Mouse (Mus musculus) heart, postnatal 0 days (tissue): ENCODE measurements around the gene Serpini1. TPM values are rescaled to one million over a fixed set of nuclear protein-coding genes. Genes with fewer than 3 reads are reported as not detected.

Experiments
- ATAC-seq: fragments of 200-750 bp; cut with Nextera tagmentation; 2 replicates; pipeline ENCODE4 v1.8.0; 2017; ENCODE audit warnings: low read depth, moderate number of reproducible peaks, moderate library complexity; ENCODE audit not compliant: insufficient read depth
- DNase-seq: peaks from one replicate; pipeline ENCODE4 v3.0.0-alpha.2; 2016; ENCODE audit warnings: low spot score
- H3K27ac ChIP-seq: fragments of 300-500 bp; sonication (generic); 2 replicates; pipeline ENCODE4 v1.5.1; 2014; ENCODE audit warnings: low read depth, mild to moderate bottlenecking
- H3K27me3 ChIP-seq: fragments of 300-500 bp; sonication (generic); 2 replicates; pipeline ENCODE4 v1.6.1; 2014; ENCODE audit warnings: low read length, mixed read lengths; ENCODE audit not compliant: control insufficient read depth, insufficient read depth
- H3K36me3 ChIP-seq: fragments of 300-500 bp; sonication (generic); replicated peaks from 2 replicates; pipeline ENCODE4 v1.6.1; 2014; ENCODE audit warnings: low read length, mixed read lengths; ENCODE audit not compliant: control insufficient read depth, insufficient read depth
- H3K4me1 ChIP-seq: fragments of 300-500 bp; sonication (generic); 2 replicates; pipeline ENCODE4 v1.6.1; 2014; ENCODE audit warnings: antibody characterized with exemption; ENCODE audit not compliant: control insufficient read depth, insufficient read depth
- H3K4me2 ChIP-seq: fragments of 300-500 bp; sonication (generic); 2 replicates; pipeline ENCODE4 v1.6.1; 2014; ENCODE audit warnings: low read depth, mild to moderate bottlenecking, low read length, moderate library complexity
- H3K4me3 ChIP-seq: fragments of 300-500 bp; sonication (generic); 2 replicates; pipeline ENCODE4 v1.5.1; 2014; ENCODE audit warnings: low read depth, low read length
- H3K9ac ChIP-seq: fragments of 300-500 bp; sonication (generic); replicated peaks from 2 replicates; pipeline ENCODE4 v1.6.1; 2014; ENCODE audit warnings: low read depth, low read length, mixed read lengths
- H3K9me3 ChIP-seq: fragments of 300-500 bp; sonication (generic); replicated peaks from 2 replicates; pipeline ENCODE4 v1.6.1; 2016; ENCODE audit warnings: low read length; ENCODE audit not compliant: control insufficient read depth
- CTCF ChIP-seq: IDR thresholded peaks from 2 replicates; pipeline ENCODE4 v1.5.1; 2016; ENCODE audit warnings: antibody characterized with exemption, control low read depth, low read depth
- EP300 ChIP-seq: IDR thresholded peaks from 2 replicates; pipeline ENCODE4 v1.6.1; 2016; ENCODE audit warnings: antibody characterized with exemption, low read depth
- WGBS: fragments of 180-500 bp; shearing (Covaris S2); extraction: QIAGEN DNeasy Blood & Tissue Kit; methylation state at CpG from one replicate; pipeline ENCODE4 v1.1.7; 2014; 5-methylcytosine and 5-hydroxymethylcytosine counted together
- polyA plus RNA-seq: library from polyadenylated mRNA; unstranded; fragments of >200 nt; fragmentation: Nextera tagmentation; extraction: Ambion mirVana; gene quantifications from 2 replicates; pipeline ENCODE4 v1.2.1, GENCODE M21; 2015
- total RNA-seq: library from RNA; depleted of rRNA; stranded (reverse); fragments of >200 nt; gene quantifications from 2 replicates; pipeline ENCODE4 v1.2.3, GENCODE M21; 2014; ENCODE audit warnings: low replicate concordance

Gene Serpini1
- total and polyA plus RNA-seq, 2 experiments from 2014 or later = 1.8 to 3.8 TPM

DNA sequence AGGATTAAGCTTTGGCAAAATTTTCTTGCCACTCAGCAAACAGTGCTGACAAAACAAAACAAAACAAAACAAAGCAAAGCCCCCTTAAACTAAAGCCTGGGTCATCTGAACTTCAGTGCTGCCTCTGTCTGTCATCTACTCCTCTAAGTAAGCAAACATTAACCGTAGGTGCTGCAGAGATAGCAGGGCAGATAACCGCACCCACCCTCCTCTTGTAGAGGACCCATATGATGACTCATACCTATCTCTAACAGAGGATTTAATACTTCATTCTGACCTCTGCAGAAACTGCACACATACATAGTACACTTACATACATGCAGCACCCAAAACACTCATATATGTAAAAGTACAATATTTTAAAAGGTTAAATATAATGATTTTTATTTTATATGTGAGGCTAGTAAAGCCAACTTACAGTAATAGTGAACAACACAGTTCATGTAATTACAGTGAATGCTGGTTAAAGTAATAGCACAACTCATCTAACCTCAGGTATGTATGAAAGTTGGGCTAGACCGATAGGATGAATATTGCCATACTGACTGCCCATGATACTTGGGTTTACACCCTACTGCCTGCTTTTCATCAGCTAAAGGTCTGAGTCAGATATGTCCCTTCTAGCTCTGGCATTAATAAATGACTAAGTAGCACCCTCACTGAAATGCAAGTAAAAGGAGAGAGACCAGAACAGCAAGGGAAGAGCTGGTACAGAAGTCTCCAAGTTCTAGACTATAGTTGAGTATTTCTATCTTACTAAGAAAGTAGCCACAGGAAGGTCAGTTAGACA, 23.1 kb upstream of the Serpini1 start:
- TF ChIP-seq CTCF (no peak), EP300 (no peak)
- 0 out of 2 replicates have a peak, but pooled peaks cover 3% of the 10 kb centered on the region for H3K4me1 ChIP-seq
- DNase-seq (no peak), ATAC-seq (no peak)
- H3K9me3 ChIP-seq = no peaks in the 10 kb centered on the region
- 54% methylated on average over 3 of the region's 3 CpGs for WGBS
- no peaks in the 10 kb centered on the region for H3K27me3 ChIP-seq
- no peak overlapping the region for H3K9ac ChIP-seq
- H3K4me3 ChIP-seq = no peak overlapping the region
- H3K4me2 ChIP-seq = no peak overlapping the region
- no peak overlapping the region for H3K27ac ChIP-seq
- H3K36me3 ChIP-seq = peaks cover 10% of the 10 kb centered on the region

DNA sequence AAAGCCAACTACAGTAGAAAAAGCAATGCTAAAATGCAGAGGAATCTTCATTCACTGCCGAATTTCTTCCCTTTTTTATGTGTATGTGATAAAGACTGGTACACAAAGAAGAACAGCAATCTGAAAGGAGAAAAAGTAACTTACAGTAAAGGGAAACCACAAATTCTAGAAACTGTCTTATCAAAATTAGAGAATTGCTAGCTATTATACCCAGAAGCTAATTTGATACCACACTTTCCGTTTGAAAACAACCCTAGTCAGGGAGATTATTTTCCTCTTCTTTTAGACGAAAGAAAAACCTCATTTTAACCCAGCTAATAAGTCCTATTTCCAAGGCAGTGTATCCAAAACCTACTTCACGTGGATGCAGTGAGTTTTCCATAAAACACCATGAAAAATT, 16.1 kb upstream of the Serpini1 start:
- Histone ChIP-seq H3K4me2 (no peak overlapping the region), H3K36me3 (peaks cover 6% of the 10 kb centered on the region), H3K27ac (no peak overlapping the region), H3K9me3 (no peaks in the 10 kb centered on the region), H3K27me3 (no peaks in the 10 kb centered on the region), H3K9ac (no peak overlapping the region), H3K4me1 (peaks cover 12% of the 10 kb centered on the region; the same call in 1 of the 2 replicates), H3K4me3 (no peak overlapping the region)
- no peak for DNase-seq
- 88% methylated on average over 4 of the region's 4 CpGs for WGBS
- no peak for ATAC-seq
- TF ChIP-seq EP300 (no peak), CTCF (no peak)

DNA sequence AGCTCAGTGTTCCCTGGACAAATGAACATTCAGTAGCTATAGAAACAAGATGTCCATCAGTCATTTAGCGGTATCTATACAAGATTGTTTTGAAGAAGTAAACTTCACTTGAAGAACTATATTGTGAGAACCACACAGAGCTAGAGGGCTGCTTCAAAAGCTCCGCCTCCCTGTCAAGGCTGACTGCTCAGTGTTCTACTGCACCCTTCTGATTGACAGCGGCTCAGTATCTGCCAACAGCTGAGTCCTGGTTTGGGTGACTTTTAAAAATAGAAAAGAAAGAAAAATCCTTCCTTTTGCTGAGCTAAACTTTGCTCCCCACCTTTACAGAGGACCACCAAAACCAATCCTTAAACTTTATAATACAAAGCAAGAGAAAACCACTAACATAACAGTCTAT, 14.5 kb upstream of the Serpini1 start:
- no peak for TF ChIP-seq EP300
- no peak for TF ChIP-seq CTCF
- 0 out of 2 replicates have a peak, but pooled peaks have one; percentile 55 for ATAC-seq
- no peaks in the 10 kb centered on the region for H3K27me3 ChIP-seq
- H3K9me3 ChIP-seq = no peaks in the 10 kb centered on the region
- H3K4me3 ChIP-seq = no peak overlapping the region
- H3K4me1 ChIP-seq = peaks cover 18% of the 10 kb centered on the region
- no peak overlapping the region for H3K27ac ChIP-seq
- DNase-seq = peak; percentile 68
- no peak overlapping the region for H3K4me2 ChIP-seq
- 45% methylated on average over 3 of the region's 3 CpGs for WGBS
- no peaks in the 10 kb centered on the region; the same call in none of the 2 replicates for H3K36me3 ChIP-seq
- no peak overlapping the region for H3K9ac ChIP-seq

DNA sequence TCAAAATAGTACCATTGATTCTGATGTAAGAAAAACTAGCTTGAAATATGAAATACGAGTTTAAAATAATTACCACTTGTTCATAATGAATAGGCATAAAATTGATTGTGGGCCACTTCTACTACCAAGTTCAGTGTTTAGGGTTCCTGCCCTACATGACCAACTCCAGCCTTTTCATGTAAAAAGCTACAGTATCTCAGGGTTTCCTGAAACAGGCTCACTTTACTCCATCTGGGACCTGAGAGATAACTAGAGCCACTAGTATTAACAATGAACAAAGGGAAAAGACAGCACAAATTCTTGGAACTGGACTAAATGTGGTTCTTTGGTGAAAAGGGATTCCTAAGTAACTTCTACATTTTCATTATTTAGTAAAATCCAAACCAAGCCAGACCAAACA, 13.1 kb upstream of the Serpini1 start:
- Histone ChIP-seq H3K9ac (no peak overlapping the region), H3K4me1 (peaks cover 25% of the 10 kb centered on the region), H3K27ac (no peak overlapping the region), H3K4me3 (no peak overlapping the region), H3K9me3 (no peaks in the 10 kb centered on the region), H3K36me3 (no peaks in the 10 kb centered on the region; the same call in none of the 2 replicates), H3K4me2 (no peak overlapping the region), H3K27me3 (no peaks in the 10 kb centered on the region)
- WGBS = 78% methylated on average over 1 of the region's 1 CpGs
- DNase-seq (no peak), ATAC-seq (no peak)
- TF ChIP-seq CTCF (no peak), EP300 (no peak)

DNA sequence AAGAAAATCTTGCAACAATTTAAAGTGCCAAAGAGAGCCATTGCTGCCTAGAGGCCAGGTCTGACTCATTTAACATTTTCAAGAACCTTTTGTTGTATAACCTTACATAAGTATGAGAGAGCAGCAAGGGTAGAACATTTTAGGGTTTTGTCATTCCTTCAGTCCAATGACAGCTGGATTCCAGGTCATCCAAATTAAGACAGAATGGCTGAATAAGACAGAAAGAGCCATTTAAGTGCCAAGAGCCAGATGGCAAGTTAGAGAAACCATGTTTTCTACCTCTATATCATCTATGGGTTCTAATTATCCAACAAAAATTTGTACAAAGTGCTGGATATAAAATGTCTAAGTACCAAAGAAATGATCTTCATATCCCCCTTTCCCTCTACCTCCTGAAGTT, 6.1 kb upstream of the Serpini1 start:
- no peak for ATAC-seq
- TF ChIP-seq CTCF (no peak), EP300 (no peak)
- no peaks in the 10 kb centered on the region for H3K9me3 ChIP-seq

DNA sequence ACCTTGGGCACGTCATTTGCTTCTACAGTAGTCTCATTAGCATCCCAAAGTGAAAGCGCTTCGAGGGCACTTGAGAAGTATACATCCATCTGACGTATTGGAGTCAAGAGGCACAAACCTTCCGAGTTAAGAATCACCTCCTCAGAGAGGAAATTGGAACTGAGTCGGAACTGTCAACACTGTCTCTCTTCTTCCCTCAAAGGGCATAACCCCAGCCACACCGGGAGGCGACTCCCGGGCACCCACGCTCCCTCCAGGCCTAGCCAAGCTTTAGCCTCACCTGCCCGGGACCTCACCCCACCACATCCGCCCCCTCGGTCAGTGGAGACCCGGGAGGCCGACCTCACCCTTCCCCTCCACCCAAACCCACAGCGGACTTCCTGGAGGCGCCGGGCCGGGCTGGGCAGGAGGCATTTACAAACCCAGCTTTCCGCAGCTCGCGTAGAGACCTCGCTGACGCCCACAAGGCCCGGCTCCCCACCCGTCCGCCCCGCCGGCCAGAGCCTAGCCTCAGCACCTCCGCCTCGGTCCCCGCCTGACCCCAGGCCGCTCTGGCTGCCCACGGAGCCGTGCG, 1.1 kb upstream of the Serpini1 start:
- under 1% methylated on average over 35 of the region's 36 CpGs for WGBS
- H3K27me3 ChIP-seq = no peaks in the 10 kb centered on the region
- peak; percentile 28 for ATAC-seq
- peak overlapping the region; percentile 71 for H3K4me3 ChIP-seq
- H3K9me3 ChIP-seq = no peaks in the 10 kb centered on the region
- peak overlapping the region; percentile 76 for H3K4me2 ChIP-seq
- no peaks in the 10 kb centered on the region for H3K36me3 ChIP-seq
- peak; percentile 26 for DNase-seq
- no peak for TF ChIP-seq CTCF
- no peak for TF ChIP-seq EP300
- H3K9ac ChIP-seq = peak overlapping the region; percentile 82
- H3K4me1 ChIP-seq = no peaks in the 10 kb centered on the region; the same call in 1 of the 2 replicates
- peak overlapping the region; percentile 77 for H3K27ac ChIP-seq

More for the DNA sequence above, 6.1 kb upstream of the Serpini1 start:
- Histone ChIP-seq H3K27me3 (no peaks in the 10 kb centered on the region), H3K4me3 (no peak overlapping the region), H3K36me3 (no peaks in the 10 kb centered on the region), H3K9ac (no peak overlapping the region), H3K4me2 (no peak overlapping the region), H3K27ac (no peak overlapping the region), H3K4me1 (peaks cover 13% of the 10 kb centered on the region; the same call in 1 of the 2 replicates)
- no peak for DNase-seq
